Mouse (Mus musculus) heart, adult 2 months (tissue): Measurements from ENCODE around the gene Nf2. TPM values are rescaled to one million over a fixed set of nuclear protein-coding genes. Genes with fewer than 3 reads are reported as not detected.

Experiments
- DNase-seq, 2 experiments: peaks; one replicate each; pipeline ENCODE4 v3.0.0; 2021
- H3K27ac ChIP-seq: fragments of 200-600 bp; 2 replicates; pipeline ENCODE4 v1.8.1; 2022
- H3K27me3 ChIP-seq: fragments of 200-500 bp; 2 replicates; pipeline ENCODE4 v1.6.1; 2012; ENCODE audit warnings: mild to moderate bottlenecking, low read length, inconsistent platforms, mixed read lengths; ENCODE audit not compliant: control insufficient read depth, insufficient read depth
- H3K36me3 ChIP-seq: fragments of 200-500 bp; 2 replicates; pipeline ENCODE4 v1.6.1; 2012; ENCODE audit warnings: low read length, inconsistent platforms; ENCODE audit not compliant: control insufficient read depth, insufficient read depth
- H3K4me1 ChIP-seq: fragments of 200-500 bp; 2 replicates; pipeline ENCODE4 v1.6.1; 2011; ENCODE audit warnings: low read length; ENCODE audit not compliant: control insufficient read depth, insufficient read depth
- H3K4me3 ChIP-seq: fragments of 200-600 bp; 2 replicates; pipeline ENCODE4 v1.8.1; 2022
- H3K79me2 ChIP-seq: fragments of 200-500 bp; replicated peaks from 2 replicates; pipeline ENCODE4 v1.6.1; 2012; ENCODE audit warnings: mild to moderate bottlenecking, inconsistent platforms, low read length, moderate library complexity, mixed read lengths; ENCODE audit not compliant: control insufficient read depth, insufficient read depth
- H3K9ac ChIP-seq: fragments of 200-500 bp; 2 replicates; pipeline ENCODE4 v1.6.1; 2012; ENCODE audit warnings: low read depth, mild to moderate bottlenecking, control low read depth, inconsistent platforms, low read length, mixed read lengths
- CTCF ChIP-seq: fragments of 200-600 bp; IDR thresholded peaks from 2 replicates; pipeline ENCODE4 v1.8.1; 2022; ENCODE audit warnings: antibody characterized with exemption, mild to moderate bottlenecking, moderate library complexity
- EP300 ChIP-seq: fragments of 200-500 bp; IDR thresholded peaks from 2 replicates; pipeline ENCODE4 v1.6.1; 2011; ENCODE audit warnings: low read depth, low read length, control low read depth; ENCODE audit not compliant: insufficient read depth
- POLR2A ChIP-seq: fragments of 200-500 bp; IDR thresholded peaks from 2 replicates; pipeline ENCODE4 v1.6.1; 2011; ENCODE audit warnings: mild to moderate bottlenecking, low read depth, low read length, control low read depth; ENCODE audit not compliant: insufficient read depth
- WGBS: fragments of 180-500 bp; shearing (Covaris S2); methylation state at CpG from one replicate; pipeline ENCODE4 v1.1.7; 2018; 5-methylcytosine and 5-hydroxymethylcytosine counted together
- intact Hi-C: fragments of 180-260 bp; cut with DNase I; formaldehyde crosslinking; loops from one replicate; pipeline ENCODE4 v1.15.1; 2025
- polyA plus RNA-seq: library from polyadenylated mRNA; depleted of rRNA; stranded (reverse); fragments of >200 nt; gene quantifications from 2 replicates; pipeline ENCODE4 v1.2.3, GENCODE M21; 2012
- total RNA-seq, 2 experiments: library from RNA; stranded (reverse); gene quantifications; 2 replicates each; pipeline ENCODE4 v1.2.3; 2021

Nf2 gene
- total and polyA plus RNA-seq, 3 experiments, result 57.1 to 85.0 (median 77.1) TPM

DNA sequence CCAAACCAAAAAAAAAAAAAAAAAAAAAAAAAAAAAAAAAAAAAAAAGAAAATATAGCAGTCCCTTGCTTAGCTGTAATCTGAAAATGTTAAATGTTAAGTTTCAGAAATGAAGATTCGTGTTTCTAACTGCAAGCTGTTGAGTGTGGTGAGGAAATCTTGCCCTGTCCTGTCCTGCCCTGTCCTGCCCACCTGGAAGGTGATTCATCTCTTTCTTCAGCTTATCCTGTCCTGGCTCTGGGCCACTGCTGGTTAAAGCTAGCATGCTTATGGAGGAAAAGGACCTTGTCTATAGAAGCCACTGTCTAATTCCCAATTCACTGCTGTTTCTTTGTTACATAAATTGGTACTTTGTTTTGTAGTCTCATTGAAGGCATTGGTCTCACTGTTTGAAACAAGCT is 11.7 kb upstream of the Nf2 start:
- H3K79me2 ChIP-seq, result no peaks in the 10 kb centered on the region
- H3K27ac ChIP-seq, result no peak overlapping the region
- intact Hi-C loops, result no loop called here
- no peak overlapping the region for H3K4me3 ChIP-seq
- no peaks in the 10 kb centered on the region; the same call in 1 of the 2 replicates for H3K27me3 ChIP-seq
- H3K9ac ChIP-seq, result no peak overlapping the region
- H3K36me3 ChIP-seq, result no peaks in the 10 kb centered on the region
- WGBS, result 44% methylated on average over 1 of the region's 1 CpGs
- H3K4me1 ChIP-seq, result no peaks in the 10 kb centered on the region
- TF ChIP-seq POLR2A, result no peak
- TF ChIP-seq CTCF, result no peak
- TF ChIP-seq EP300, result no peak
- DNase-seq, result no peak

DNA sequence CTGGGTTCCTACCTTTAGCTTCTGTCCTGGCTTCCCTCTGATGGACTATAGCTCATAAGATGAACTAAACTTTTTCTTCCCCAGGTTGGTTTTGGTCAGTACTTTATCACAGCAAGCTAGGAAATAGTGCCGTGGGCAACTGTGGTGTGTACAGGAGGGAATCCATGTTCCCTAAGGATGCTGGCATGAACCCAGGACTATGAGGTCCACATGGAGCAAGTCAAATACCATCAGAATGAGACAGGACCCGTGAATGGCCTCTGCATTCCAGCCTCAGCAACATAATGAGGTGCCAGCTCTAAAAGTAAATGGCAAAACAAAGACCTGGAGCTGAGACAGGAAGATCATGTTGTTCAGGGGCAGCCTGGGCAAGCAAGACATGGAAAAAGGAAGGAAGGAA is 9.1 kb upstream of the Nf2 start:
- H3K36me3 ChIP-seq, result no peaks in the 10 kb centered on the region
- TF ChIP-seq EP300 (no peak), POLR2A (no peak), CTCF (no peak)
- H3K4me3 ChIP-seq, result no peak overlapping the region
- no peaks in the 10 kb centered on the region for H3K79me2 ChIP-seq
- no peak overlapping the region for H3K27ac ChIP-seq
- H3K27me3 ChIP-seq, result no peaks in the 10 kb centered on the region; the same call in 1 of the 2 replicates
- intact Hi-C loops, result no loop called here
- no peaks in the 10 kb centered on the region for H3K4me1 ChIP-seq
- DNase-seq, result no peak
- H3K9ac ChIP-seq, result no peak overlapping the region
- 22% methylated on average over 2 of the region's 2 CpGs for WGBS

DNA sequence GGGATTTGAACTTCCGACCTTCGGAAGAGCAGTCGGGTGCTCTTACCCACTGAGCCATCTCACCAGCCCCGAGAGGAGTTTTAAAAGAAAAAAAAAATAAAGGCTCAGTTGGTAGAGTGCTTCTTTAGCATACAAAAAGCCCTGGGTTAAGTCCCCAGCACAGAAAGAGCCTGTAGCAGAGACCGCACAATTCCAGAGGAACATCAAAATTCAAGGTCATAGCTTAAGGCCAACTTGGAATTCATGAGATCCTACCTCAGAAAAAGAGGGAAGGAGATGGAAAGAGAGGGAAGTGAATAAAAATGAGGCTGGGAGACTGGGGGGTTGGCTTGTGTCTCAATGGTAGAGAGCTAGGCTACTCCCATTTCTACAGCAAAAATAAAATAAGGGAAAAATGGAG is 4.8 kb upstream of the Nf2 start:
- no peak overlapping the region for H3K9ac ChIP-seq
- DNase-seq, result no peak
- no peaks in the 10 kb centered on the region for H3K4me1 ChIP-seq
- intact Hi-C loops, result no loop called here
- no peaks in the 10 kb centered on the region; the same call in 1 of the 2 replicates for H3K27me3 ChIP-seq
- no peak overlapping the region for H3K27ac ChIP-seq
- no peaks in the 10 kb centered on the region for H3K36me3 ChIP-seq
- no peaks in the 10 kb centered on the region for H3K79me2 ChIP-seq
- WGBS, result 96% methylated on average over 5 of the region's 5 CpGs
- no peak overlapping the region for H3K4me3 ChIP-seq
- TF ChIP-seq CTCF, result no peak
- no peak for TF ChIP-seq EP300
- TF ChIP-seq POLR2A, result no peak

DNA sequence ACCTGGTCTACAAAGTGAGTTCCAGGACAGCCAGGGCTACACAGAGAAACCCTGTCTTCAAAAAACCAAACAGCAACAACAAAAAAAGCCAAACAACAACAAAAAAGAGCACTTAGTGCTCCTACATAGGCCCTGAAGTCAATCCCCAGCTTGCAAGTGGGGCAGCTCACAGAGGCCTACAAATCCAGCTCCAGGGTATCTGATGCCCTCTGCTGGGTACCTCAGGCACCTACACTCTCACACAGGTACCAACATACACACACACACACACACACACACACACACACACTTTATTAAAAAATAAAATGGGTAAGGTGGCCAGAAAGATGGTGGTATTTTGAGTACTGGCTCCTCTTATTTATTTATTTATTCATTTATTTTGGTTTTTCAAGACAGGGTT is 3.7 kb upstream of the Nf2 start:
- no peak for DNase-seq
- H3K4me3 ChIP-seq, result no peak overlapping the region
- H3K79me2 ChIP-seq, result no peaks in the 10 kb centered on the region
- H3K36me3 ChIP-seq, result no peaks in the 10 kb centered on the region
- peaks cover 1% of the 10 kb centered on the region; the same call in 1 of the 2 replicates for H3K4me1 ChIP-seq
- H3K27ac ChIP-seq, result no peak overlapping the region
- H3K27me3 ChIP-seq, result no peaks in the 10 kb centered on the region
- TF ChIP-seq CTCF (no peak), POLR2A (no peak), EP300 (no peak)
- intact Hi-C loops, result no loop called here
- H3K9ac ChIP-seq, result no peak overlapping the region

DNA sequence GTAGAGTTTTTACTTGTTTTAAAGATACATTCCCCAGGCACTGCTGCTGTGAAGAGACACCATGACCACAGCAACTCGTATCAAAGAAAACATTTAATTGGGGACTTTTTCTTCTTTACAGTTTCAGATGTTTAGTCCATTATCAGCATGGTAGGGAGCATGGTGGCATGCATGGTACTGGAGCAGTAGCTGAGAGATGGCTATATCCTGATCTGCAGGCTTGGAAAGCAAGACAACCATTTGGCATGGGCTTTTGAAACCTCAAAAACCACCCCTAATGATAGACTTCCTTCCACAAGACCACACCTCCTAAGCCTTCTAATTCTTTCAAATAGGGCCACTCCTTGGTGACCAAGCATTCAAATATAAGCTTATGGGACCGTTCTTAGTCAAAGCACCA is 1.1 kb upstream of the Nf2 start:
- H3K79me2 ChIP-seq, result no peaks in the 10 kb centered on the region; the same call in 1 of the 2 replicates
- H3K36me3 ChIP-seq, result peaks cover 1% of the 10 kb centered on the region
- no peak for DNase-seq
- no peak overlapping the region for H3K4me3 ChIP-seq
- peaks cover 3% of the 10 kb centered on the region; the same call in 1 of the 2 replicates for H3K4me1 ChIP-seq
- intact Hi-C loops, result no loop called here
- H3K27ac ChIP-seq, result no peak overlapping the region
- no peaks in the 10 kb centered on the region for H3K27me3 ChIP-seq
- H3K9ac ChIP-seq, result no peak overlapping the region
- TF ChIP-seq CTCF (no peak), EP300 (no peak), POLR2A (no peak)
- WGBS, result 94% methylated on average over 2 of the region's 2 CpGs

DNA sequence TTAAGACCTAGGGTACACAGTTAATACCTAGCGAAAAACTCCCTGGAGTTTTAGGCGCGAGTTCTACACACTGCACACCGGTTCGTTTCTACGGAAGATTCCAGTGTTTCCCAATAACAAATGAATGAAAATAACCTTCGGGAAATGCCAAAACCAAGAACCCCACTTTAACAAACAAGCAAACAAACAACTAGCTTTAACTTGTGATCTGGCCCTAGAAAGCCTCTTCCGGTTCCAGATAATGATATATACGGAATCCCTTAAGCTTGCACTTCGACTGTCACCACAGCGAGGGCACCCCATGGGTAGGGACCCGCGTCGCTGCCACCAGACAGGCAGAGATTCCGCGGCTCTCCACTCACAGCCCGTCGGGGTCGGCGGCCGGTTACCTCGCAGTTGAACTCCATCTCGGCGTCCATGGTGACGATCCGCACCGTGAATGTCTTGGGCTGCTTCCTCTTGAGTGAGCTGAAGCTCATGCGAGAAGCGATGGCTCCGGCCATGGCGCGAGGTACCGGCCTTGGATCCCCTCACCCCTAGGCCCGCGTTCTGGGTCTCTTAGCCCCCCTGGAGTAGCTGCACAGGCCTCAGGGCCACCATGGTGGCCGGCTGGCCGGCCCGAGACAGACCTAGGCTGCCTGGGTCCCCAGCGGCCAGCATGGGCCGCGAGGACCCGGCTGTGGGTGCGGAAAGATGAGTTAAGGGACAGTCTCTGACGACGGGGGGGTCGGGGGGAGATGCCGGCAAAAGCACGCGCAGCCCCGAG is 670 bp downstream of the Nf2 start:
- Histone ChIP-seq H3K4me3 (peak overlapping the region; percentile 94), H3K4me1 (peaks cover 3% of the 10 kb centered on the region; the same call in 1 of the 2 replicates), H3K79me2 (no peaks in the 10 kb centered on the region; the same call in 1 of the 2 replicates), H3K36me3 (peaks cover 1% of the 10 kb centered on the region), H3K9ac (peak overlapping the region; percentile 80), H3K27ac (peak overlapping the region; percentile 88), H3K27me3 (no peaks in the 10 kb centered on the region)
- TF ChIP-seq POLR2A (no peak), CTCF (no peak), EP300 (no peak)
- peak; percentile 60 to 69 for DNase-seq
- under 1% methylated on average over 49 of the region's 50 CpGs for WGBS
- intact Hi-C loops, result loop anchor here (5.0 kb wide), 1 partner anchor 141 kb away; no protein-coding TSS in a partner anchor
